Mouse (Mus musculus): ENCODE results near the gene Sun2. TPM values are rescaled to one million over a fixed set of nuclear protein-coding genes. Genes with fewer than 3 reads are reported as not detected.
A peak's percentile ranks its signal among the peaks of the same experiment; 100 is the strongest.

Gene Sun2
- total RNA-seq, 2 experiments from 2014 or later, result 53.1 to 75.3 TPM

DNA sequence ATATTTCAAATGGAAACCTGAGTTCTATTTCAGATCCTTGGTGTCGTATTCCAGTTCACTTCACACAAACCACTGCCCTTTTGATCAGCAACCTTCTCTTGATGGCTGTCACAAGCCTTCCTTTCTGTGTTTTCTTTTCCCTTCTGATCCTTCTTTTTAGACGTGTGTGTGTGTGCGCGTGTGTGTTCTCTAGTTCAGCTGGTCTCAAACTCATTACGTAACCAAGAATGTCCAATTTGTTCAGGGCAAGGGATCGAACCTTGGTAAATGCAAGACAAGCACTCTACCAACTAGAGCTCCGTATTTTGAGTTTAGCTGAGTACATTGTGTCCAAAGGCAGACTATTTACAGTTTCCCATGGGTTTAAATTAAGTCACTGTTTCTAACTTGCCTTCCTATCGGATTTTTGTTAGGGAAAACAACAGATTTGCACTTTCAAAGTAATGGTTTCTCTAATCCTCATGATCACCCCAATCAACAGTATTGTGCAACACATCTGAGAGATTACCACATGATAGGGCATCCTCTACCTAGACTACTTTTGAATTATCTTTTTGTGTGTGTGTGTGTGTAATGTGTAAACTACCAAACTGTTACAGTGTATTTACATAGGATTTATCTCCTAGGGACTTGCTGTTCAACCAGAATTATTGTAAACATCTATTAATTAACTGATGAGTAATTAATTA is 53.9 kb downstream of the Sun2 start:
- no peak for DNase-seq (ENCODE audit: low spot score in 2 of 2)

DNA sequence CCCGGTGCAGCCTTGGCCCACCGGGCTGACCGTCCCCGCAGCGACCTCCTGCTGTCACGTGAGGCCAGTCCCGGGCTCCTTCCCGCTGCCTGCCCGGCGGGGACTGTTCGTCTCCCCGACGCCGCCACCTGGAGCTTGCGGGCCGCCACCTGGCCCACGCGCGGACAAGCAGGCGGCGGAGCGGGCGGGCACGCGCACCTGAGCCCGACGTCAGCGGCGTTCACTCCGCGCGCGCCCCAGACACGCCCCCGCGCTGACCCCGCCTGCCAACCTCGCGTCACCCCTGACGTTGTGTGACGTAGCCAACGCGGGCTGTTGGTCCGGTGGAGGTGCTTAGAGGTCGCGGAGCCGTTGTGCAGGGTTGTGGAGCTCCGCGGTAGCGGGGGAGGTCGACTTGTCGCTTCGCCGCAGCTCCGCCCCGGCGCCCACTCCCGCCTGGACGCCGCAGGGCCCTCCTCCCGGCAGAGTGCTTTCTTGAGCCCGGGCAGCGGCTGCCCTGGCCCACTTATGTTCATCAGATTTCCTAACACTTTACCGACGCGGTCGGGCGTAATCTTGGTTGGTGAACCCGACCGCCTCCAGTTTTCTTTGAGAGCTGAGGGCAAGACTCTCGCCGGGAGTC is 54.6 kb downstream of the Sun2 start, which contains the start of gene Josd1:
Gene Josd1, minus strand, starts transcription at position 274 of the 622 bp plus-strand sequence.
- DNase-seq (ENCODE audit: low spot score in 2 of 2), result peak; percentile 98 to 99

DNA sequence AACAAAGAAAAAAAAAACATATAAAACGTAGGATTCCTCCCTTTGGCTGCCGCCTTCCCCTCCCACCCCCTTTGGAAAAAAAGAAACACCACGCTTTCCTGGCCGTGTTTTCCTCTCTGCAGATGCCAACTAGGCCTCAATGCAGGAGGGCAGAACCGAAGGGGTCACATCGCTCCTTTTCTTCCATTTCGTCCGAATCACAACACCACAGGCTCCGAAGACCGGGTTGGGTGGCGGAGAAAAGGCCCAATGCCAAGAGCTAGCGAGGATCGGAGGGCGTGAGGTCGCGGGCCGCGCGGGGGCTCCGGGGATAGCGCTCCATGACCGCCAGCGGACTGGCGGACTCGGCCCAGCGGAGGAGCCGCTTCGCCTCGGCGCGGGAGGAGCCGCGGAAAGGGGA is 55.2 kb downstream of the Sun2 start:
- no peak for DNase-seq (ENCODE audit: low spot score in 2 of 2)

DNA sequence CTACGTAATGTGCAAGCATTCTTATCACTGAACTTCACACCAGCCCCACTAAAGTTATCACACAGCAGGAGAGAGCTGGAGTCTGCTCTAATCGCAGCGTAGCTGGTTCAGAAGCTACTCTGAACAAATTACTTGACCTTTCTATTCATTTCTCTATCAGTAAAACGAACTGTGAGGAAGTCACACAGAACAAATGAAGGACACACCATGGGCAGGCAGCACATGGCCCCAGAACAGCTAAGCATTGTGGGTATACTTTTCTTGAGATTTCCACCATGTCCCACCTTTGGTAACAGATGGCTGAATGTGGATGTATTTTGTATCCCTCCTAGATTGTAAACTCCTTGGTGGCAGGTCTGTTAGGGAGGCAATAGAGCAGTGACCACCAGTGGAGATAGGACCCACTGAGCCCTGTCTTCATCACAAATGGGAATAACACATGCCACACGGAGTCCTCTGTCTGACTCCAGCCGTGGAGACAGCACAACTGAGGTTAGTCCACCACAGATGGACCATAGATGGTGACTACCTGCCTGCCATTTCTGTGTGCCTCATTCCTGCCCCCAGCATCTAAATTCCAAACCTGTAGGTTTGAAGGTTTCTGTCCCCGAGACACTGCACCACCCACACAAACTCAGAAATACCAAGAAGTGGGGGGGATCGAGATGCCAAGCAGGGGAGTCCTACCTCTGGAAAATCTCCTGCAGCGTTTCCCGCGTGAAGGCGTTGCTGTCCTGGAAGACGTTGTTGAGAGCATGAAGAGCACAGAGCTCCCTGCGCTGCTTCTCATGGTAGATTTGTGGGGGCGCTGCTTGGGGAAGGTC is 56.1 kb downstream of the Sun2 start:
- DNase-seq (ENCODE audit: low spot score in 2 of 2), result no peak

DNA sequence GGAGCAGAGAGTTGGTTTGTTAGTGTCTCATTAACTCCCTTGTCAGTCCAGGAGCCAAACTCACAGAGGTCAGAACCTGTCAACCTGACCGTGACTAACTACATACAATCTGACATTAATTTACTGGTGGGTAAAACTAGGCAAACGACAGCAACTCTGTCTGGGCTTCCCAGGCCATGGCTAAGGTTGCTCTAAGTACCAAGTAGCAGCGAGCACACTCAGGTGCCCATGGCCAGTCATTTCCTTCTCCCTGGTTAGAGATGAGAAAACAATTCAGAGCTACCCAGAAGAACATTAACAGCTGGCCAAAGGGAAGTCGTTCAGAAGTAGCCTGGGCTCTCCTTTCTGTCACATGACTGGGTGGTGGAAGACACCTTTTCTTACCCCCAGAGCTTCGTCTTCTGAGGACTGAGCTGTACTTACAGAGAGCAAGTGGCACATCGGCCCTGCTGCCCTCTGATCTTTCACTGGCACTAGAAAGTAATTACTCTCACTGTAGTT is 57.1 kb downstream of the Sun2 start:
- DNase-seq (ENCODE audit: low spot score in 2 of 2), result no peak

DNA sequence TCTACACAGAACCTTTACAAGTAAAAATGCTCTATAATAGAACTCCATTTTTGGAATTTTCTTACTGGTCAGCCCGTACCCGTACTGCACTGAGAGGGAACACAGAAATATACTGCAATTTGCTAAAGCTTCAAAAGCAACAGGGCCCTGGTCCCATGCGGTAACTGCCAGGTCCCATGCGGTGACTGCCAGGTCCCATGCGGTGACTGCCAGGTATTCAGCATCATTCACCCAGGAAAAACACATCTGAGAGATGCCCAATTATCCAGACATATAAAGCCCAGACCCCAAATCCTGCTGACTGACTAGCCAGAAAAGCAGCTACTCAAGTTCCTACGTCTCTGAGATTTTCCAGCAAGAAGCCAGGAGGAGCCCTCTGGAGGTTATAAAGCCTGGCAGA is 57.7 kb downstream of the Sun2 start:
- DNase-seq (ENCODE audit: low spot score in 2 of 2), result no peak

DNA sequence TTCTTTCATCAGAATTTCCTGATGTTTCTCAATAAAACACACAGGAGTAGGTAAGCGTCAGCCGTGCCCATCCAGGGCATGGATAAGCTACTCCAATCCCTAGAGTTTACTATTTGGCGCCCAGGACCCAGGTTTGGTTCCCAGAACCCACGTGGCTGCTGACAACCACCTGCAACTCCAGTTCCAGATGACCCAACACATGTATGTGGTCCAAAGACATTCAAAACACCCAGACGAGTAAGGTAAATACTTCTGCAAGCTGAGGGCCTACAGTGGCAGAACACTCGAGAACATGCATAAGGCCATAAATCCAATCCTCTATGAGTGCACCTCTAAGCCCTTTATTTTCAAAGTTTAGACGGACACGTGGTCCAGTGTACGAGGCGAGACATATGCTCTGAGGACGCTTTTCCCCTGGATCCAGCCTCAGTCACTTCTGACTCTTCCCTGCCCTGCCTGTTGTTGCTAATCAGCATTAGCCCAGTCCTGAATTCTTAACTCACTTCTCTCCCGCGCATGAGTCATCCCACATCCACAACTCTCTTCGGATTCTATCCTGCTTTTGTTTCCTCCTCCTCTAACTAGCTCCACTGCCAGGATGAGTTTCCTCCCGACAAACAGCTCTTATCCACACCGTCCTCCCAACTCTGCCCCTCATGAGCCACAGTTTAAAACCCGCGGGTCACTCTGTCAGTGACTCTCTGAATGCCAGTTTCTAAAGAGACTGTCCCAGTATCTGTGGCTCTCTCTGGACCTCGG is 58.5 kb downstream of the Sun2 start:
- peak in 1 of 2 experiments; percentile 25 for DNase-seq (ENCODE audit: low spot score in 2 of 2)

DNA sequence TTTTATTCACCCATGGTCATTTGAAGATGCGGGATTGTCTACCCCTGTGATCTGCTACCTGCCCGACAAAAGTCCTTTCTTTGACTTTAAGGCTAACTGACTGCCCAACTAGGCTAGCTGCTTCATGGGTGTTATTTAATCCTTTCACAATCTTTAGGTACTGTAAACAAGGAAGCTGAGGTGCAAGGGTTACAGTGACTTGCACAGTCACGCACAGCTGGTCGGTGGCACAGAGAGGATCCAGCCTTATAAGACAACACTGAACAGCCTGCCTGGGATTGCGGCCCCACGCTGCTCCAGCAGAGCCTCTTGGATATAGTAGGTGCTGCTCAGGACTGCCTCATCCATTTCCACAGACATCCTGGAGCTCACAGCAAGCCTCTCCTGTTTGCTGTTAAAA is 59.2 kb downstream of the Sun2 start:
- no peak for DNase-seq (ENCODE audit: low spot score in 2 of 2)

DNA sequence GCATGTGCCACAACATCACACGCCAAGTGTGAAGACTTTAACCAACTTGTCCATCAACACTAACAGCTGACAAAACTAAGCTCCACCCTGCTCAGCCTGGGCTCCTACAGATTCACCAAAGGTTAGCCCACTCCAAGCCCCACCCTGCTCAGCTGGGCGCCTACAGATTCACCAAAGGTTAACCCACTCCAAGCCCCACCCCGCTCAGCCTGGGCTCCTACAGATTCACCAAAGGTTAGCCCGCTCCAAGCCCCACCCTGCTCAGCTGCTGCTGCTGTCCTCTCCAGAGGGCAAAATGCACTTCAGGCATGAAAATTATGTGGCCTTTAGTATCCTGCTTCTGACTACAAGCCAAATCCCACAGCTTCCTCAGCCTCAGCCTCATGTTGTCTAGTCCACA is 60.4 kb downstream of the Sun2 start:
- DNase-seq (ENCODE audit: low spot score in 2 of 2), result no peak

DNA sequence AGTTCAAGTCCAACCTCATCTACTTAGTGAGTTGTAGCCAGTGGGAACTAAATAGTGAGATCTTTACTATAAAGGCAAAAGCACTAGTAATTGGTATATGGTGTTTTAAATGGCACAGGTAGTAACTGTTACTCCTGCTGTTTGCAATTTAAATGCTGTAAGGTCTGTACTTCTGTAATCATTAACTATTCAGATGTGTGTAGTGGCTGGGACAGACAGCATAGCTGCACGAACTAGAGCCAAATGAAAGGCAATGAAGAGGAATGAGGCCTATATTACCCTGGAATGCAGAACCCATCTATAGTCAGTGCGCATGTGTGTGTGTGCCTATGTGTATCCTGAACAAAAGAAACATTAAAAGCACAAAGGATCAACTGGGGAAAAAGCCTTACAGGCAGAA is 64.4 kb downstream of the Sun2 start:
- DNase-seq (ENCODE audit: low spot score in 2 of 2), result no peak

Other genes with a start within 250 kb of the Sun2 start
- under 1 TPM in 1 of 2 experiments, not detected in 1; 0.42 TPM for gene Kcnj4, start 237.3 kb downstream of the Sun2 start, total RNA-seq (2021)
- gene Kdelr3, start 226.1 kb downstream of the Sun2 start, total RNA-seq (2021), result 1 to 10 TPM; 1.6 to 4.0 TPM
- gene Ddx17, start 195.8 kb downstream of the Sun2 start, total RNA-seq (2021), result 100 to 1,000 TPM; 263 to 265 TPM
- under 1 TPM; 0.50 to 0.93 TPM for gene Dmc1, start 137.4 kb downstream of the Sun2 start, total RNA-seq (2021)
- gene Fam227a, start 83.6 kb downstream of the Sun2 start, total RNA-seq (2021), result 1 to 10 TPM; 1.5 to 2.0 TPM
- gene Cby1, start 83.3 kb downstream of the Sun2 start, total RNA-seq (2021), result 10 to 100 TPM; 16.9 to 18.7 TPM
- 100 to 1,000 TPM; 102 to 112 TPM for gene Tomm22, start 71.7 kb downstream of the Sun2 start, total RNA-seq (2021)
- 10 to 100 TPM; 35.9 to 40.3 TPM for gene Josd1, start 54.6 kb downstream of the Sun2 start, total RNA-seq (2021)
- 10 to 100 TPM; 28.8 to 30.2 TPM for gene Gtpbp1, start 51.7 kb downstream of the Sun2 start, total RNA-seq (2021)
- gene Dnal4, start 35.3 kb upstream of the Sun2 start, total RNA-seq (2021), result 10 to 100 TPM; 15.0 to 16.6 TPM
- gene Nptxr, start 62.2 kb upstream of the Sun2 start, total RNA-seq (2021), result 1 to 10 TPM; 5.1 to 5.5 TPM
- under 1 TPM; 0.32 to 0.89 TPM for gene Npcd, start 91.7 kb upstream of the Sun2 start, total RNA-seq (2021)
- gene Cbx6, start 92.2 kb upstream of the Sun2 start, total RNA-seq (2021), result 10 to 100 TPM; 41.0 to 43.1 TPM
- 10 to 100 TPM; 12.8 to 13.0 TPM for gene Apobec3, start 149.1 kb upstream of the Sun2 start, total RNA-seq (2021)
- 10 to 100 TPM; 20.8 to 24.7 TPM for gene Cbx7, start 228.6 kb upstream of the Sun2 start, total RNA-seq (2021)

Data from adrenal gland, adult 18-20 months (tissue).